Mouse (Mus musculus) left cerebral cortex, postnatal 36 days (tissue): ENCODE data around the gene Ldha. TPM values are rescaled to one million over a fixed set of nuclear protein-coding genes. Genes with fewer than 3 reads are reported as not detected.

Experiments
- DNase-seq, 2 experiments: peaks; one replicate each; pipeline ENCODE4 v3.0.0; 2021 to 2022; ENCODE audit warnings: low spot score in 2 of 2, mixed read lengths in 1 of 2
- intact Hi-C: fragments of 180-260 bp; cut with DNase I; formaldehyde crosslinking; loops from one replicate; pipeline ENCODE4 v1.15.1; 2025
- total RNA-seq, 2 experiments: library from RNA; stranded (reverse); gene quantifications; 2 replicates each; pipeline ENCODE4 v1.2.3; 2021

Gene Ldha
- total RNA-seq, 2 experiments from 2014 or later = 352 to 416 TPM

DNA sequence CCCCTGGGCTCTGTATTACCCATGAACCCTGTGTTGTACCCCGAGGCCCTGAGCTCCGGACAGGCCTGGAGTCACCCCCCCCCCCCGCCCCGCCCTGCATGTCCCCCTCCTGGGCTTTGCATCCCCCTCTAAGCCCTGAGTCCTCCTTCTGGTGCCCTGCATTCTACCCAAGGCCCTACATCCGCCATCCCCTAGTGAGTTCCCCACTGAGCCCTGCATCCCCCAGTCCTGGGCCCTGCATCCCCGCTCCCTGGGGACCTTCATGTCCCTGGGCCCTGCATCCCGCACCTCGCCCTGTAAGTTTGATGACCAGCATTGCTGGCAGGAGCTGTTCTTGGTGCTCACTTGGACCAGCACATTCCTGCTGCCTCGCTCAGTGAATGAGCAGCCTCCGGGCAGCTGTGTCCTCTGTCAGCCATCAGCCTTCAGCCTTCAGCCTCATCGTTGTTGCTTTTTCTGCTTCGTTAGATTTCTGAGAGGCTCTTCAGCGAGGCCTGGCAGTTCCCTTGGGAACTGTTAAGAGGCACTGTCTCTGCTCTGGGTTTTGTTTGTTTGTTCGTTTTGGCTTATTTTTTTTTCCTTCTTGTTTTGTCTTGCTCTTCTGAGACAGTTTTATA lies 6.2 kb upstream of the Ldha start:
- no peak for DNase-seq
- intact Hi-C loops = no loop called here

DNA sequence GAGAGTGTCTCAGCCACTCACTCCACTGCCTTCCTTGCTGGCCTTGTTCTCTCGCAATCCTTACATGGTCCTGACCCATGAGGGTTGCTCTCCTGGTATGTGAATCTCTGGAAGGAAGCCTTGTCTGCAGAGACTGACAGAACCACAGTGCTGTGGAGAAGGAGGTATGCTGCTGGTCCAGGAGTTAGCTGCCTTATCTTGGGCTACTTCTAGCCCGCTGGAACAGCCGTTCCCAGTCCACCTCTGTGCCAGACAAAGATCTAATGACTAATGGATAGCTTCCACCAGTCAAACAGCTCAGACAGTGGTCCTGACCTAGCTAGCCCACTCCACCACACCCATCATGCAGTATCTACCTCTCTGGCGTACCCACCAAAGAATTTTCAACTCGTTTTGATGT lies 4.9 kb upstream of the Ldha start:
- intact Hi-C loops = no loop called here
- no peak for DNase-seq

DNA sequence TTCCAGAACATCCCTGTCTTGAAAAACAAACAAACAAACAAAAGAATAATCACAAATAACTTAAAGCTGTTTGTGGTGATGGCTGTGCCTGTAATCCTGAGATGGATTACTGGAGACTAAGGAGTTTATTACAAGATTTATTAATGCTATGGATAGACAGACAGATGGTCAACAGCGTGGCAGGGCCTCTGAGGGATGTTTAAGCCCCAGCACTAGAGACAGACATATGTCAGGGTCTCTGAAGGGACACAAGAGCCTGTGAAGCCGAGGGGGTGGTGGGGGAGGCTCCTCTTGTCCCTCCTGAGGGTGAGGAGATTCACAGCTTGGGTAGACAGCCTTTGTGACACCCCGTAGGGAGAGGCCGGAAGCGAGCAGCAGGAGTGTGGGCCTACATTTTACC lies 4.2 kb upstream of the Ldha start:
- DNase-seq = no peak
- intact Hi-C loops = no loop called here

DNA sequence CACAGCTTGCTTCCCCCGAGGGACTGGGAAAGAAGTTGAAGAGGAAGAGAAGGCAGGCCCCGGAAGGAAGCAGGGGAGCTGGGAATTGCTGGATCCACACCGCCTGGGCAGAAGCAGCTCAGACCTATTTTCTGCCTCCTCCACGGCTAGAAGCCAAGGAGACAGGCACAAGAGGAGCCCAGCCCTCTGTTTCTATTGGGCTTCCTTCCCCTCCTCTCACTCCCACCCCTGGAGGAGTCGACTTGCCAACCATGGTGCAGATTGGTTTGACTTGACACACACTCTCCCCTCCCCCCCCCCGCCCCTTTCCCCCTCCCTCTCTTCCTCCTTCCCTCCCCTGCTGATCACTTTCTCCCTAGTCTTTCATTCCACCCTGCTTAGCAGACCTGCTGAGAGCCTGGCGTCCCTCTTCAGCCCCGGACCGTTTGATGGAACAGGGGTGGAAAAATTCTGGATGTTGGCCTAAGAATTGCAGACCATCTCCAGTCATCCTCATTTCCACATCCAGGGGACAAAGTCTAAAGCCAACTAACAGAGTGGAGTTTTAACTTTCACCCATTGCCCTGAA lies 3.1 kb upstream of the Ldha start:
- intact Hi-C loops = no loop called here
- peak; percentile 31 to 36 for DNase-seq

DNA sequence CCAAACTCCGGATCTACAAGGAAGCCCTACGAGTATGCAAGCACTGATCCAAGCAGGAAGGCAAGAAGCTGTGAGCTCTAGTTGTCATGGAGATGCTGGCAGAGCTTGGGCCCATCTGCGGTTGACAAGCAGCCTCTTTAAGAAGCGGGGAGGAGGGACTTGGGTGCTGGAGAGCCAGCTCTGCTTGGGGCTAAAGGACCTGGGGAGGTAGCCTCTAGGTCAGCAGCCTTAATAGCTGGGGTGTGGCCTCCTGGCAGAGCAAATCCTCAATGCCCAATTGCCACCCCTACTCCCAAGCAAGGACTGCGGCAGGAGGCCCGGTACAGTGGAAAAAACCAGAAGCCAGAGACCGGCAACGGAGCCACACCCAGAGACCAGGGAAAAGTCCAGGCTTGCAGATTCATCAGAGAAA lies 2.4 kb upstream of the Ldha start:
- intact Hi-C loops = no loop called here
- DNase-seq = peak; percentile 79 to 81

DNA sequence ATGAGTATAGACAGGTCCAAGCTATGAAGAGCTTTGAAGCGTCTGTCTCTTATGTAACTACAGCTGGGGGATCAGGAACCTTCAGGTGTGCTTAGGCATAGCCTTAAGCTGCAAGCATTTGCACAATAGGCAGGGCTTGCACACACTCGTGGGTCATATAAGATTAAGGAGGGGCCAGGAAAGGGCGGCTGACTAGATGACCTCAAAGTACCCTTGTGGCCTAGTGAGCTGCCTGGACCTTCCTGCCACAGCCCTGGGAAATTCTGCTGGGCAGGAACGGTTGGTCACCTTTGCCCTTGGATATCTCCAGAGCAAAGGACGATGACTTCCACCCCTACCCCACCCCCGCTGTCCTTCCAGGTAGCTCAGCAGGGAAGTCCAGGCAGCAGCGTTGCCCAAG lies 1.8 kb upstream of the Ldha start:
- intact Hi-C loops = no loop called here
- DNase-seq = no peak

DNA sequence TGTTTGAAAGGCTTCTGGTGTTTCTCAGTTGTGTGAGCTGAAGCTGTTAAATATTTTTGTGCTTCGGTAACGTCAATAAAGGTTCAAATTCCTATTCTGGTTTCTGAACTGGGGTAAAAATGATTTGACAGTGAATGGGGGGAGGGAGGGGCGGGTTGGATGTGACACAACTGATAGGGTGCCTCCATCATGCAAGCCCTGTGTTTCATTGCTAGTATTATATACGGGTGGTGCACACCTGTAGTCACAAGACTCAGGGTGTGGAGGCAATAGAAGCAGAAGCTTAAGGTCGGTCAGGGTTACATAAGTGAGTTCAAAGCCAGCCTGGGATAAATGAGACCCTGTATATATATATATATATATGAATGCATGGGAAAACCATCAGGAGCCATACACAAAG lies 1.4 kb upstream of the Ldha start:
- DNase-seq = no peak
- intact Hi-C loops = no loop called here

DNA sequence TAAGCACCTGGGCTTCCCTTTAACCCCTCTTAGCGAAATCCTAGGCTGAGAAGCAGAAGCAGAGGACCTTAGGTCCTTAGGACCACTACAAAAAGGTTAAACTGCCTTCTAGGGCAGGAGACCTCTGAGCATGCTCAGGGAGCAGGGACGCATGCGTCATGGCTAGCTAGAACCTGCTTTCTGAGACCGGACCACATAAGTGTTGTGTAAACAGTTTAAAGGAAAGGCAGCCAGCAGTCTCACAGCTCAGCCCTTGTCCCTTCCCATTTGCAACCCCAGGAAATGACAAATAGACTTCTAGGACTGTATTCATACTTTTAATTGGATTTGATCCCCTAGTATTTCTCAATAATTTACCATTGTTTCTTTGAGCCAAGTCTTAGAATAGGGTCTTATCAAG lies 949 bp upstream of the Ldha start:
- intact Hi-C loops = no loop called here

DNA sequence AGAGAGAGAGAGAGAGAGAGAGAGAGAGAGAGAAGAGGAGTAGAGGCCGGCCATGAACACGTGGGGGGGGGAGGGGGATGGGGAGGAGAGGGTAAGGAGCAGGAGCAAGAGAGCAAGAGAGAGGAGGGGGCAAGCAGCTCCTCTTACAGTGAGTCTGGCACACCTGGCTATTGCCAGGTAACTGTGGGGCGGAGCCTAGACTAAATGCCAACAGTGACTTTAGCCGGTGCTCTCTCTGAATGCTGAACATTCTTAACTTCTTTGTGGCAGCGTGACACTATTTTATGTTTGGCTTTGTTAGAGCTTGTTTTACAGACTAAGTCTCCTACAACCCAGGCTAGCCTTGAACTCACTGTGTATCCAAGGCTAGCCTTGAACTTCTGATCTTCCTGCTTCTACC lies 1.0 kb downstream of the Ldha start:
- DNase-seq = no peak
- intact Hi-C loops = no loop called here

More for the DNA sequence above, 949 bp upstream of the Ldha start:
- DNase-seq = no peak

DNA sequence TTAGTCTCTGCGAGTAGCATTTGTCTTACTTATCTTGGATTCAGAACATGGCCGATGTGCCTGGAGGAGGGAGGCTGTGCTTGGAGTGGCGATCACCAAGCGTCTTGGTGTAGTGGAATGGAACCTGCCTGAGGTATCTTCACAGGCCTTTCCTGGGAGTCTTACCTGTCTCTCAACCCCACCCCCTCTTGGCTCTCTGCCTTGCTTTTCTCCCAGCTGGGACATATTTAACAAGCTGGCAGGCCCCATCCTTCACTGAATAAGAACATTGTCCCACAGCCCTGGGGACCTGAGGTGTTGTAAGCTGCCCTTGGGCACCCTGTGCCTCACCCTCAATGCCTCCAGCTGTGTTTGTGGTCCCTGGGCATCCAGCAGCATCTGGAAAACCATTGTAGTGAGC lies 2.3 kb downstream of the Ldha start:
- no peak for DNase-seq
- intact Hi-C loops = no loop called here

DNA sequence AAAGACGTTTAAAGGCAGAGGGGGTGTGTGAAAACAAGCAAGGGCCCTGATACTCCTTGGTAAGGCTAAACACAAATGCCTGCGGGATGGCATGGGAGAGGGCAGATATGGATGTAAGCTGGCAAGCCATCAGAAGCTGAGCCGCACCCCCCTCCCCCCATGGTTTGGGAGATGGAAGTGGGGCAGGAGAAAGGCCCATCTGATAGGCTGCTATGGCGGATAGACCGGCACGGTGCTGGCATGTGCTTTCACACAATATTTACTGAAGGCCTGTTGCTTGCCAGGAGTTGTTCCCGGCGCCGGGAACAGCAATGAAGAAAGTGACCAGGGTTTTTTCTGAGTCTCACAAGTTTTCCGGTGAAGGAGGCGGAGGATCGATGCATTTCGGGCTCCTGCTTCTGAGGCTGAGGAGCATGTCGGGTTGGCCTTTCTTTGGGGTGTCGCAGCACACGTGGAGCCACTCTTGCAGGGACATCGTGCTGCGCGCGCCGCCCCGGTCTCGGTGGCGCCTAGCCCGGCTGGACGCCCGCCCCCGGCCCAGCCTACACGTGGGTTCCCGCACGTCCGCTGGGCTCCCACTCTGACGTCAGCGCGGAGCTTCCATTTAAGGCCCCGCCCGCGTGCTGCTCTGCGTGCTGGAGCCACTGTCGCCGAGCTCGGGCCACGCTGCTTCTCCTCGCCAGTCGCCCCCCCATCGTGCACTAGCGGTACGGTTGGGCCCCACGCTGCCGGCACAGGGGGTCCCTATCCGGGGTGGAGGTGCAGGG lies 4.1 kb downstream of the Ldha start:
- DNase-seq = peak; percentile 93 to 94
- intact Hi-C loops = loop anchor here (5.0 kb wide), 2 partner anchors 48 to 162 kb away; partner anchors contain the start of genes Gtf2h1, Hps5 and Spty2d1

DNA sequence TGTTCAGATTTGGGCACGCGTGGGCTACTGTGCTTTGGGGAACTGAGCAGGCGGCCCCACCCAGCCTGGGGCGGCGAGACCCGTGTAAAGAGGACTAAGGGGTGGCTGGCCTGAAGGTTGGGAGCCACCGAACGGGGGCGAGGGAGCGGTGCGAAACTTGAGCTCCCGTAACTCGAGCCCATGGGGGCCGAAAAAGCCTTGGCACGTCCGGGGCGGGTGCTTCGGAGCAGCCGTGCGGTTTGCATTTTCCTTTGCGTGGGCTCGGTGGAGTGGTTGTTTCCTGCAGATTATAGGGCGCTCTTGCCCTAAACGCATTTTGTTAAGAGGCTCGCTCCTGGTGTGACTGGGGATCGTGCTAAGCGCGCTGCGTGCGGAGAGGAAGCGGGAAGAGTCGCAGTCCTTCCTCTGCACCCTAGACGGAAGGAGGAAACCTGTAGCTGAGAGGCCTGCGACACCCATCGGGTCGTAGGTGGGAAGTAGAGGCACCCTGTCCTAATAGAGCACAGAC lies 4.8 kb downstream of the Ldha start:
- peak; percentile 54 to 63 for DNase-seq
- intact Hi-C loops = loop anchor here (5.0 kb wide), 2 partner anchors 49 to 161 kb away; partner anchors contain the start of genes Gtf2h1, Hps5 and Spty2d1

DNA sequence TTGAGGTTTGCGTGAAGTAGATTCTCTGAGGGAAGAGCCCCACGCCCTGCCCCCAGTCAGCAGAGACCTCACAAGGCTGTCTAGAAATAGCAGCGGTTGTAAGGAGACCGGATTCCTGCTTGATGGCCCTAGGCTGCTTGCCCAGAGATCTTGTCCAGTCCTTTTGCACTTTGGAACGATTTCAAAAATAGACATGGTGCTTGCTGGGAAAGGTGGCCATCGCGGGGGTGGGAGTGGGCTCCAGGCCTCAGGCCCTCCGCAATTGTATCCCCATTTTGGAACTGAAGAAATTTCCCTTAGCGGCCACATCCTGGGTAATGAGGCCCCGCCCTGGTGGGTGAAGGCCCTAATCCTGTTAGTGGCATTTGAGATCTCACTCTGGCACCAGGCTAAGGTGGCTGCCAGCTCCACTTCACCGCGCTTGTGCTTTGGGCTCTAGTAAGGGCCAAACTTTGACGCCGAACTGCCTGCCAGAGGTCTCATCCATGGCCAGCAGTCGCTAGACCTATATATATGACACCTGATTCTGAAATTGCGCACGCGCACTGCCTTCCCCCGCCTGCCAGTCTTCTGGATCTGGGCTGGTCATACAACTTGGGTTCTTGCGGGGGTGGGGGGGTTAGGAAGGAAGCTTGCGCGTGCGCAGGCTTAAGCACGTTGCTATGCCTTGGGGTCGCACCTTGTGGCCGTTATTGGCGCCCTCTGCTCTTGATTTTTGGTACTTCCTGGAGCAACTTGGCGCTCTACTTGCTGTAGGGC lies 5.4 kb downstream of the Ldha start:
- intact Hi-C loops = loop anchor here (5.0 kb wide), 2 partner anchors 49 to 161 kb away; partner anchors contain the start of genes Gtf2h1, Hps5 and Spty2d1
- peak; percentile 36 to 49 for DNase-seq

DNA sequence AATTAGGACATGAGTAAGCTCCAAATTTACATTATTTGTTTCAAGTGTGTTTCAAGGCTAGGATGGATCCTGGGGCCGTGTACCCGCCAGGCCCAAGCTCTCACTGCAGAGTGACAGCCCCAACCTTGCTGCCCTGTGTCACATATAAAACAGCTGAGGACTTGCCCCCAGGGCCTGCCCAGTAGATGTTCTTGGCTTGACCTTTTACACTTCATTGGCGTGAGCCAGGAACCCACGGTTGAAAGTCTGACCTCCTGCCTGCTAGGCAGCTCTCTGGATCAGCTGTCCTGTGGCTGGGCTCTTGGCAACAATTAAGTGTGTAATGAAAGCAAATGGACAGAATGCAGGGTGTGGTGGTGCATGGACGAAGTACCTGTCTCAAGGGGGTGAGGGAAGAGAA lies 8.0 kb downstream of the Ldha start:
- no peak for DNase-seq
- intact Hi-C loops = loop anchor here (5.0 kb wide), 2 partner anchors 52 to 158 kb away; partner anchors contain the start of genes Gtf2h1, Hps5 and Spty2d1

DNA sequence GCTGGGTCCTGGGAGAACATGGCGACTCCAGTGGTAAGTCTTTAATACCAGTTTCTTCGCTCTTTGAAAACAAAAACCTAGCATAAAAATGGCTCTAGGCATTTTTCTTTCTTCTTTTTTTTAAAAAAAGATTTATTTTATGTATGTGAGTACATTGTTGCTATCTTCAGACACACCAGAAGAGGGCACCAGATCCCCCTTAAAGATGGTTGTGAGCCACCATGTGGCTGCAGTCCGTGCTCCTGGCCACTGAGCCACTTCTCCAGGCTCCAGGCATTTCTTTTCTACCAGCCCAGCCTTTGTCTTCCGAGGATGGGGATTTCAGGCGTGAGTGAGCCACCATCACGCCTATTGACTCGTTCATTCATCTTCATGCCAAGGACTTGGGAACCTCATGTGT lies 9.8 kb downstream of the Ldha start:
- DNase-seq = no peak
- intact Hi-C loops = no loop called here

DNA sequence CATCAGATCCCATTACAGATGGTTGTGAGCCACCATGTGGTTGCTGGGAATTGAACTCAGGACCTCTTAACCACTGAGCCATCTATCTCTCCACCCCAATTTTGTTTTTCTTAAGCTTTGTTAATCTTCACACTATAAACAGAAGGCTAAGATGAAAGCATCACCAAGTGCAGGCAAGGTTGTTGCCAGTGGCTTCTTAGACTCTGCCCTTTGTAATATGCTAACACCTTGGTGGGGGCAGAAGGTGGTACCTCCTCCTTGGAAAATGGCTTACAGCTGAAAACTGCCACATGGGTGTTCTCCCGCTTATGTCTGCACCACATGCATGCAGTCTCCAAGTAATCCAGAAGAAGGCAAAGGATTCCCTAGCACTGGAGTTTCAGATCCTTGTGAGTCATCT lies 11.4 kb downstream of the Ldha start:
- intact Hi-C loops = no loop called here
- no peak for DNase-seq

DNA sequence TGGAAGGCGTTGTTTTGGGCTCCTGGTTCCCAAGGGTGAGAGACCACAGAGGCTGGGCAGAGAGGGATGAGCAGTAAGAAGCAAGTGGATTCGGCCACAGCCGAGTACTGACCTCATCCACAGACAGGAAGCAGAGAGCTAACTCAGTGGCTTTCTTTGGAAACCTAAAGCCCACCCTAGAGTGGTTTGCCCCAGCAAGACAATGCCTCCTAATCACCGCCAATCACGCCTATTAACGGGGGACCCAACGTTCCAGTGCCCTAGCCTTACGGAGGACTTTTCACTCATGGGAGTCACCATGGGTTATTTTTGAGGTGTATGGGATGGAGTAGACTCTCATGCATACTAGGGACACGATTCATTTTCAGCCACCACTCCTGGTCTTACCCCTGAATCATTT lies 12.1 kb downstream of the Ldha start:
- intact Hi-C loops = no loop called here
- no peak for DNase-seq

DNA sequence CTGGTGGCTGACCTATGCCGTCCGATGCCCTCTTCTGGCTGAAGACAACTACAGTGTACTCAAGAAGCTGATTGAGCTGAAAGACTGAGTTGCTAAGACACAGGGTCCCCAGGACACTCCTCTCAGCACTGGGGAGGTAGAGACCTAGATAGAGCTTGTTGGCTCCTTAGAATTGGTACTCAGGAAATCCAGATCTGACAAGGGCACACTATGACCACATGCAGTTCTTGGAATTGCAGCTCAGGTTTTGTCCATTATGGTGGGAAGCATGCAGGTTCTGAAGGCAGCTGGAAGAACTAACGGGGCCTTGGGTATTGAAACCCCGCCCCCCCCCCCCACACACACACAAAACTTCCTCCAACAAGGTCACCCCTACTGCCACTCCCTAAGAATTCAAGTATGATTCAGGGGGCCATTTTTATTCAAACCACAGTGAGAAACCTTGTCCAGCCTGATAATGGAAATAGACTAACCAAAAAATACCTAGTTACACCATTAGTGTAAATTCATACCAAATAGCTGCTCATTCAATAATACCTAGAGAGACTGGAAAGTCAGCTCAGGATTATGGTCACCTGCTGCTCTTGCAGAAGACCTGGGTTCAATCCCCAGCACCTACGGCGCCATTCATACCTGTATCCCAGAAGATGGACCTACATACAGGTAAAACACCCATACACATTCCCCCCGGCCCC lies 14.7 kb downstream of the Ldha start:
- DNase-seq = no peak
- intact Hi-C loops = no loop called here

DNA sequence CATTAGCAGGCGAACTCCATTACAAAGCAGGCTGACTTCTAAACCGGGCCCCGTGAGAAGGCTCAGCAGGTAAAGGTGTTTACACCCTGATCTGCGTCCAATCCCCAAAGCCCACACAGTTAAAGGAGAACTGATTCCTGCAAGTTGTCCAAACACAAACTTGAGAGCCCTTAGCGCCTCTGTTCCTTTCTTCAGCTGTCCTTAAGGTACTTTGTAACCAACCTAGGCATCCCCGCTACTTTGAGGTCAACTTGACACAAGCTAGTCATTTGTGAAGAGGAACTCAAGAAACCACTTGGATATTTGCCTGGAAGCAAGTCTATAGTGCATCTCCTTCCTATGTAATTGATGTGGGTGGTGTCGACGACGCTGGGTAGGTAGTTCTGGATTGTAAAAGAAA lies 16.2 kb downstream of the Ldha start:
- intact Hi-C loops = no loop called here
- DNase-seq = no peak
